Mouse (Mus musculus) small intestine, adult 2 months (tissue): ENCODE measurements around the gene Tmem235. TPM values are rescaled to one million over a fixed set of nuclear protein-coding genes. Genes with fewer than 3 reads are reported as not detected.
A peak's percentile ranks its signal among the peaks of the same experiment; 100 is the strongest.

Experiments
- H3K27ac ChIP-seq: fragments of 200-500 bp; 2 replicates; pipeline ENCODE4 v1.5.1; 2012; ENCODE audit warnings: low read depth, low read length, control low read depth, inconsistent platforms; ENCODE audit not compliant: insufficient read depth
- H3K27me3 ChIP-seq: fragments of 200-500 bp; 2 replicates; pipeline ENCODE4 v1.6.1; 2012; ENCODE audit warnings: mild to moderate bottlenecking, moderate library complexity, low read length, inconsistent platforms; ENCODE audit not compliant: control insufficient read depth, insufficient read depth
- H3K36me3 ChIP-seq: fragments of 200-500 bp; 2 replicates; pipeline ENCODE4 v1.6.1; 2012; ENCODE audit warnings: mild to moderate bottlenecking, low read length, control low read depth, inconsistent platforms; ENCODE audit not compliant: control insufficient read depth, insufficient read depth
- H3K4me1 ChIP-seq: fragments of 200-500 bp; 2 replicates; pipeline ENCODE4 v1.6.1; 2012; ENCODE audit warnings: low read length, inconsistent platforms, mixed read lengths; ENCODE audit not compliant: control insufficient read depth, insufficient read depth, insufficient read length
- H3K4me3 ChIP-seq: fragments of 200-500 bp; 2 replicates; pipeline ENCODE4 v1.5.1; 2012; ENCODE audit warnings: low read depth, mild to moderate bottlenecking, control low read depth, inconsistent platforms, low read length, moderate library complexity
- CTCF ChIP-seq: fragments of 200-500 bp; IDR thresholded peaks from 2 replicates; pipeline ENCODE4 v1.5.1; 2012; ENCODE audit warnings: low read depth, mild to moderate bottlenecking, control low read depth, inconsistent platforms, low read length, moderate library complexity, mixed read lengths; ENCODE audit not compliant: insufficient replicate concordance, insufficient read length; ENCODE audit errors: extremely low read depth
- POLR2A ChIP-seq: fragments of 200-500 bp; IDR thresholded peaks from 2 replicates; pipeline ENCODE4 v1.6.1; 2012; ENCODE audit warnings: low read depth, mild to moderate bottlenecking, control low read depth, inconsistent platforms, low read length, moderate library complexity
- WGBS: fragments of 180-500 bp; shearing (Covaris S2); methylation state at CpG from one replicate; pipeline ENCODE4 v1.1.7; 2018; 5-methylcytosine and 5-hydroxymethylcytosine counted together
- polyA plus RNA-seq: library from polyadenylated mRNA; depleted of rRNA; stranded (reverse); fragments of >200 nt; gene quantifications from 2 replicates; pipeline ENCODE4 v1.2.3, GENCODE M21; 2012

Gene Tmem235
- polyA plus RNA-seq, 1 experiment = 0.11 TPM

- no peak overlapping the region for H3K4me3 ChIP-seq
- WGBS = 66% methylated on average over 9 of the region's 9 CpGs
- TF ChIP-seq CTCF (no peak), POLR2A (no peak)
- H3K36me3 ChIP-seq = peaks cover 24% of the 10 kb centered on the region
- H3K27ac ChIP-seq = no peak overlapping the region
- no peaks in the 10 kb centered on the region for H3K27me3 ChIP-seq
- peaks cover 29% of the 10 kb centered on the region for H3K4me1 ChIP-seq
Observed at GRCm38 (mm10) chr11:117821868-117822267, 38.7 kb upstream of the Tmem235 start.

DNA sequence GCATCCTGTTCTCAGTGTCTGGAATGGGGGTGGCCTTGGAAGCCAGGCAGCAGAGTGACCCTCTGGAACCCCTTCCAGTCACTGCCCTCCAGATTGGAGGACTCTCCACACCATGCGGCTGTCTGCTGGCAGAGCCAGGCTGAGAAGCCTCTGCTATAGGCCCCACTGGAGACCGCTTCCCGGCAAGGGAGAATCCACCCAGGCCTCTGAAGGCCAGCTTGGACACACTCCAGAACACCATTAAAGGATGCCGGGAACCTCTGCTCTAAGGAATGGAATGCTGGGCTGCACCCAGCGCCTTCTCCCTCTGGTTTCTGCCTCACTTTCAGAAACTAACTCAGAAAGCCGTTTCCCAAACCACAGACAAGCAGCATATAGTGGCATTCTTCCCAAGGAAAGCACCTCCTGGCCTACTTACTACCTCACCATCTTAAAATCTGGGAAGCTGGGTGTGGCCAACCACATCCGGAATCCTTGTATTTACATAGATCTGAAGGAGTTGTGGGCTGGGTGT, 37.8 kb upstream of the Tmem235 start:
- H3K27ac ChIP-seq = peak overlapping the region; percentile 25
- H3K36me3 ChIP-seq = peaks cover 17% of the 10 kb centered on the region
- H3K4me3 ChIP-seq = no peak overlapping the region
- no peaks in the 10 kb centered on the region for H3K27me3 ChIP-seq
- TF ChIP-seq POLR2A (no peak), CTCF (no peak)
- peaks cover 34% of the 10 kb centered on the region for H3K4me1 ChIP-seq
- WGBS = 52% methylated on average over 7 of the region's 7 CpGs

DNA sequence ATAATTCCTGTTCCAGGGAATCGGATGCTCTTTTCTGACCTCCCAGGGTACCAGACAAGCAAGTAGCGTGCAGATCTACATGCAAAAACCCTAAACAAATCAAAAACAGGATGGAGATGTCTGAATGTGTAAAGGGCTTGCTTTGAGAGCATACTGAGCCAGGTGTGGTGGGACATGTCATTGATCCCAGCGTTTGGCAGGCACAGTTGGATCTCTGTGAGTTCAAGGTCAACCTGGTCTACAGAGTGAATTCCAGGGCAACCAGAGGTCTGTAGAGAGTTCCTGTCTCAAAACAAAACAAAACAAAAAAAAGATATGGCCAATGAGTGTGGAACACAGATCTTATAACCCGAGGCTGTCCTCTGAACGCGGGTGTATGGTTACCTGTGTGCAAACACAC, 37.1 kb upstream of the Tmem235 start:
- no peak for TF ChIP-seq CTCF
- no peak for TF ChIP-seq POLR2A
- H3K4me1 ChIP-seq = peaks cover 40% of the 10 kb centered on the region
- 67% methylated on average over 6 of the region's 6 CpGs for WGBS
- H3K36me3 ChIP-seq = peaks cover 12% of the 10 kb centered on the region
- no peak overlapping the region for H3K4me3 ChIP-seq
- H3K27me3 ChIP-seq = no peaks in the 10 kb centered on the region
- peak overlapping the region; percentile 85; the same call in 1 of the 2 replicates for H3K27ac ChIP-seq

- peaks cover 46% of the 10 kb centered on the region for H3K4me1 ChIP-seq
- peak; percentile 88 for TF ChIP-seq CTCF
- TF ChIP-seq POLR2A = no peak
Observed at GRCm38 (mm10) chr11:117824060-117824969, 36.2 kb upstream of the Tmem235 start.

GRCm38 (mm10) chr11:117825333-117826101, 35.0 kb upstream of the Tmem235 start, which contains the start of the genes Afmid and Tk1:
Afmid (plus strand) TSS chr11:117825924.
Tk1 (minus strand) TSS chr11:117826092.
- H3K36me3 ChIP-seq = 0 out of 2 replicates have a peak, but pooled peaks cover 2% of the 10 kb centered on the region
- no peaks in the 10 kb centered on the region for H3K27me3 ChIP-seq
- peak within 1 kb of the TSS; percentile 67 for H3K4me3 ChIP-seq
- no peak; the same call in 1 of the 2 replicates for TF ChIP-seq POLR2A
- TF ChIP-seq CTCF = no peak
- H3K4me1 ChIP-seq = peaks cover 51% of the 10 kb centered on the region
- H3K27ac ChIP-seq = peak within 1 kb of the TSS; percentile 56
- WGBS = 1% methylated on average over 34 of the region's 34 CpGs

More at GRCm38 (mm10) chr11:117824060-117824969, 36.2 kb upstream of the Tmem235 start:
- WGBS = 2% methylated on average over 23 of the region's 23 CpGs
- Histone ChIP-seq H3K27ac (peak overlapping the region; percentile 85), H3K27me3 (no peaks in the 10 kb centered on the region), H3K4me3 (peak overlapping the region; percentile 49), H3K36me3 (peaks cover 10% of the 10 kb centered on the region)

DNA sequence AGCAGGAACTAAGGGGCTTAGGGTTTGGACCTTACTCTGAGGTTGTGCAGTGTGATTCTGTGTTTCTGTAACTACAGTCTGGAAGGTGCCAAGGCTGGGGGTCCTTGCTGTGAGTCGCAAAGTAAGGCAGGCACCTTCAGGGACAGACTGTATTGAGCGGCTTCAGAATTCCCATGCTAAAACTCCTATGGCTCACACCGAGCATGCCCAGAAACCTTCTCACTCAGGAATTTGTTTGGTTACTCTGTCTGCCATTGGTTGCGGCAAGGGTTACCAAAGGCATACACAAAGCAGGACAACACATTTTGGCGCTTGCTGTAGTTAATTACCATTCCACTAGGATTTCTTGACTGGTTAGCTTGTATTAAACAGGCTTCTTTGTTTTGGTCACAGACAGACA, 34.4 kb upstream of the Tmem235 start:
- H3K4me1 ChIP-seq = peaks cover 56% of the 10 kb centered on the region
- TF ChIP-seq POLR2A (no peak), CTCF (no peak)

More for the DNA sequence above, 34.4 kb upstream of the Tmem235 start:
- 0 out of 2 replicates have a peak, but pooled peaks cover 2% of the 10 kb centered on the region for H3K36me3 ChIP-seq
- H3K4me3 ChIP-seq = peak overlapping the region; percentile 67
- H3K27ac ChIP-seq = peak overlapping the region; percentile 56
- 26% methylated on average over 5 of the region's 5 CpGs for WGBS
- H3K27me3 ChIP-seq = no peaks in the 10 kb centered on the region
